Mouse (Mus musculus): ENCODE data around the gene Gstcd. TPM values are rescaled to one million over a fixed set of nuclear protein-coding genes. Genes with fewer than 3 reads are reported as not detected.

Gstcd gene
- polyA plus RNA-seq, 1 experiment from 2014 or later: 12.7 TPM

DNA sequence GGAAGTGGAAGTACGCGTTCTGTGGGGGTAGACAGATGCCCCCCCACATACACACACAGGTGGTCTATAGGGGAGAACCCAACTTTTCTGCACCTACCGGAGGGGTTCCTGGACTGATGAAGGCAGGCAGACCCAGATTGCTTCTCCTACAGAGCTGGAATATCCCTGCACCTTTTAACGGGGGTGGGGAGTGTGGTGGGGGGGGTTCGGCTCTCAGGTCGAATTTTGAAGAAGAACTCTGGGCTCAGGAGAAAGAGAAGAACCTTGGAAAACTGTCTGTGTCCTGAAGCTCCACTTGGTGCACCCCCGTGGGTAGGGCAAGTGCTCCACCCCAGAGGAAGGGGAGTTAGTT lies 141.3 kb downstream of the Gstcd start:
- no peak overlapping the region for H3K27ac ChIP-seq (ENCODE audit: low read depth, low read length)
- DNase-seq (ENCODE audit: low spot score) (no peak), ATAC-seq (ENCODE audit: low FRiP score) (no peak)

DNA sequence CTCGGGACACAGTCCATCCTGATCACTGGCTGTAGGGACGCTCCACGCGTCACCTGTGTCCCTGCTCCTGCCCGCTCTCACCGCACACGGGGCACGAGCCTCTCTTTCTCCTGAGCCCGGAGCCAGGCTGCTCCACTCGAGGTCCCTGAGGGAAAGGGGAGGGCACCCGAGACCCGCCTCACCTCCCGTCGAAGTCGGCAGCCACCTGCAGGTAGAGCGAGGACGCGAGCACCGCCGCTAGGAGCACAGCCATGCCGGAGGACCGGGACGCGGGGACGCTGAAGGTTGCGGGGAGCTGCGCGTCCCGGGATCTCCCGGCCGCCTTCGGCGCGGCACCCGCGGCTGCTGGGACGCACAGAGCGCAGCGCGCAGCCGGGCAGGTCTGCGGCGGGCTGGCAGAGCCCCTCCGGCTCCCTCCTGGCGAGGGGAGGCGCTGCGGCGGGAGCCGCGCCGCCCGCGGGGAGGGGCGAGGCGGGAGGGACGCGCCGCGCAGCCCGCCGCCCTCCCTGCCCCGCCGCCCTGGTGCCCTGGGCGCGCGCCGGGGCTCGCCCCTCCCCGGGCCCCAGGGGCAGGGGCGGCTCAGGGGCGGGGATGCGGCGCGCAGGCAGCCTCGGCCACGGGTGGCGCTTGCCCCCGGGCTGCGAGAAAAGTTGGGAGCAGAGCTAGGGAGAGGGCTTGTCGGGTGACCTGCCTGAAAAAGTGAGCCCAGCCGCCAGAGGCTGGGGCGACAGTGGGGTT lies 141.9 kb downstream of the Gstcd start, which contains the start of gene Npnt:
Npnt (minus strand) TSS at position 501 of the 738 bp plus-strand sequence.
- Histone ChIP-seq H3K9me3 (ENCODE audit: control insufficient read depth, low read length) (no peaks in the 10 kb centered on the region), H3K27ac (ENCODE audit: low read depth, low read length) (no peak within 1 kb of the TSS), H3K4me1 (replicated peaks; ENCODE audit: control insufficient read depth, insufficient read depth, low read length) (no peaks in the 10 kb centered on the region), H3K4me3 (ENCODE audit: low read depth, low read length) (peak within 1 kb of the TSS; percentile 61), H3K27me3 (ENCODE audit: control insufficient read depth, insufficient read depth, low read length) (peaks cover 9% of the 10 kb centered on the region), H3K9ac (ENCODE audit: low read depth, low read length) (peak within 1 kb of the TSS; percentile 32), H3K4me2 (replicated peaks; ENCODE audit: low read depth, low read length) (peak within 1 kb of the TSS; percentile 98), H3K36me3 (ENCODE audit: control insufficient read depth, insufficient read depth, low read length) (no peaks in the 10 kb centered on the region)
- ATAC-seq (ENCODE audit: low FRiP score) (peak; percentile 86), DNase-seq (ENCODE audit: low spot score) (peak; percentile 66)
- under 1% methylated on average over 44 of the region's 82 CpGs for WGBS

More for the DNA sequence above, 141.3 kb downstream of the Gstcd start:
- H3K36me3 ChIP-seq (ENCODE audit: control insufficient read depth, insufficient read depth, low read length): no peaks in the 10 kb centered on the region
- 16% methylated on average over 7 of the region's 7 CpGs for WGBS
- peak overlapping the region; percentile 32; the same call in 1 of the 2 replicates for H3K9ac ChIP-seq (ENCODE audit: low read depth, low read length)
- H3K4me1 ChIP-seq (replicated peaks; ENCODE audit: control insufficient read depth, insufficient read depth, low read length): no peaks in the 10 kb centered on the region
- peak overlapping the region; percentile 61 for H3K4me3 ChIP-seq (ENCODE audit: low read depth, low read length)
- no peaks in the 10 kb centered on the region for H3K9me3 ChIP-seq (ENCODE audit: control insufficient read depth, low read length)
- H3K4me2 ChIP-seq (replicated peaks; ENCODE audit: low read depth, low read length): peak overlapping the region; percentile 98
- H3K27me3 ChIP-seq (ENCODE audit: control insufficient read depth, insufficient read depth, low read length): peaks cover 9% of the 10 kb centered on the region

GRCm38 (mm10) chr3:132949380-132949790 lies 142.4 kb downstream of the Gstcd start:
- Histone ChIP-seq H3K4me1 (replicated peaks; ENCODE audit: control insufficient read depth, insufficient read depth, low read length) (no peaks in the 10 kb centered on the region), H3K4me3 (ENCODE audit: low read depth, low read length) (peak overlapping the region; percentile 61), H3K27ac (ENCODE audit: low read depth, low read length) (no peak overlapping the region), H3K27me3 (ENCODE audit: control insufficient read depth, insufficient read depth, low read length) (peaks cover 9% of the 10 kb centered on the region), H3K9ac (ENCODE audit: low read depth, low read length) (peak overlapping the region; percentile 32), H3K9me3 (ENCODE audit: control insufficient read depth, low read length) (no peaks in the 10 kb centered on the region), H3K4me2 (replicated peaks; ENCODE audit: low read depth, low read length) (peak overlapping the region; percentile 98), H3K36me3 (ENCODE audit: control insufficient read depth, insufficient read depth, low read length) (no peaks in the 10 kb centered on the region)
- WGBS: under 1% methylated on average over 24 of the region's 26 CpGs
- ATAC-seq (ENCODE audit: low FRiP score) (peak; percentile 75), DNase-seq (ENCODE audit: low spot score) (peak; percentile 56)

GRCm38 (mm10) chr3:132948298-132948795 lies 143.5 kb downstream of the Gstcd start:
- Histone ChIP-seq H3K4me1 (replicated peaks; ENCODE audit: control insufficient read depth, insufficient read depth, low read length) (no peaks in the 10 kb centered on the region), H3K9ac (ENCODE audit: low read depth, low read length) (no peak overlapping the region), H3K4me3 (ENCODE audit: low read depth, low read length) (no peak overlapping the region), H3K9me3 (ENCODE audit: control insufficient read depth, low read length) (no peaks in the 10 kb centered on the region), H3K27me3 (ENCODE audit: control insufficient read depth, insufficient read depth, low read length) (peaks cover 9% of the 10 kb centered on the region), H3K36me3 (ENCODE audit: control insufficient read depth, insufficient read depth, low read length) (no peaks in the 10 kb centered on the region), H3K27ac (ENCODE audit: low read depth, low read length) (no peak overlapping the region), H3K4me2 (replicated peaks; ENCODE audit: low read depth, low read length) (no peak overlapping the region)
- no peak for ATAC-seq (ENCODE audit: low FRiP score)
- 26% methylated on average over 7 of the region's 7 CpGs for WGBS
- DNase-seq (ENCODE audit: low spot score): peak; percentile 25

- H3K27ac ChIP-seq (ENCODE audit: low read depth, low read length): no peak overlapping the region
- DNase-seq (ENCODE audit: low spot score) (no peak), ATAC-seq (ENCODE audit: low FRiP score) (no peak)
- 92% methylated on average over 5 of the region's 5 CpGs for WGBS
- no peak overlapping the region for H3K9ac ChIP-seq (ENCODE audit: low read depth, low read length)
- H3K9me3 ChIP-seq (ENCODE audit: control insufficient read depth, low read length): no peaks in the 10 kb centered on the region
- H3K27me3 ChIP-seq (ENCODE audit: control insufficient read depth, insufficient read depth, low read length): peaks cover 9% of the 10 kb centered on the region
- no peaks in the 10 kb centered on the region for H3K4me1 ChIP-seq (replicated peaks; ENCODE audit: control insufficient read depth, insufficient read depth, low read length)
- no peak overlapping the region for H3K4me3 ChIP-seq (ENCODE audit: low read depth, low read length)
- H3K4me2 ChIP-seq (replicated peaks; ENCODE audit: low read depth, low read length): no peak overlapping the region
- no peaks in the 10 kb centered on the region for H3K36me3 ChIP-seq (ENCODE audit: control insufficient read depth, insufficient read depth, low read length)
Measured at GRCm38 (mm10) chr3:132946086-132946485, 145.7 kb downstream of the Gstcd start.

GRCm38 (mm10) chr3:132945669-132946068 lies 146.2 kb downstream of the Gstcd start:
- Histone ChIP-seq H3K27ac (ENCODE audit: low read depth, low read length) (no peak overlapping the region), H3K4me2 (replicated peaks; ENCODE audit: low read depth, low read length) (no peak overlapping the region), H3K9ac (ENCODE audit: low read depth, low read length) (no peak overlapping the region), H3K4me1 (replicated peaks; ENCODE audit: control insufficient read depth, insufficient read depth, low read length) (no peaks in the 10 kb centered on the region), H3K4me3 (ENCODE audit: low read depth, low read length) (no peak overlapping the region), H3K36me3 (ENCODE audit: control insufficient read depth, insufficient read depth, low read length) (no peaks in the 10 kb centered on the region), H3K27me3 (ENCODE audit: control insufficient read depth, insufficient read depth, low read length) (peaks cover 8% of the 10 kb centered on the region), H3K9me3 (ENCODE audit: control insufficient read depth, low read length) (no peaks in the 10 kb centered on the region)
- WGBS: 92% methylated on average over 7 of the region's 7 CpGs
- DNase-seq (ENCODE audit: low spot score): no peak
- ATAC-seq (ENCODE audit: low FRiP score): no peak

DNA sequence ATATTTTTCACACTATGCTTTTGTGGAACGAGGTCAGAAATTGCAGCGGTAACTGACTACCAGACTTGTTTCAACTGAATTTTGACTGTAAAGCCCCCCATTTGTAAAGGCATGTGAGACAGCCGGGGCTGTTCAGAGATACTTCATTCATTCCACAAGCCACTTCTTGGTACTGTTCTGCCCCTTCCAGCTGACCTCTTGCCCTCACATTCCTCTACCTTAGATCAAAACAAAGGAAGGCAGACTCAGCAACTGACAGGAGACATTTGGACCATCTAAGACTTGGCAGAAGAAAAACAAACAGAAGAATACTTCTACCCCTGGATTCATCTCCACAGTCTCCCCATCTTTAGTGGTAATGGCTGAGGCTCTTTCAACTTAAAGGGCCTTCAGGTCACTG lies 147.2 kb downstream of the Gstcd start:
- Histone ChIP-seq H3K9me3 (ENCODE audit: control insufficient read depth, low read length) (no peaks in the 10 kb centered on the region), H3K27me3 (ENCODE audit: control insufficient read depth, insufficient read depth, low read length) (peaks cover 6% of the 10 kb centered on the region; the same call in 1 of the 2 replicates), H3K27ac (ENCODE audit: low read depth, low read length) (no peak overlapping the region), H3K4me3 (ENCODE audit: low read depth, low read length) (no peak overlapping the region), H3K9ac (ENCODE audit: low read depth, low read length) (no peak overlapping the region), H3K4me2 (replicated peaks; ENCODE audit: low read depth, low read length) (no peak overlapping the region), H3K4me1 (replicated peaks; ENCODE audit: control insufficient read depth, insufficient read depth, low read length) (no peaks in the 10 kb centered on the region), H3K36me3 (ENCODE audit: control insufficient read depth, insufficient read depth, low read length) (no peaks in the 10 kb centered on the region)
- 36% methylated on average over 3 of the region's 3 CpGs for WGBS
- ATAC-seq (ENCODE audit: low FRiP score) (no peak), DNase-seq (ENCODE audit: low spot score) (no peak)

- H3K27ac ChIP-seq (ENCODE audit: low read depth, low read length): no peak overlapping the region
- no peaks in the 10 kb centered on the region for H3K36me3 ChIP-seq (ENCODE audit: control insufficient read depth, insufficient read depth, low read length)
- DNase-seq (ENCODE audit: low spot score) (peak; percentile 15), ATAC-seq (ENCODE audit: low FRiP score) (no peak)
- H3K4me2 ChIP-seq (replicated peaks; ENCODE audit: low read depth, low read length): no peak overlapping the region
- peaks cover 6% of the 10 kb centered on the region; the same call in 1 of the 2 replicates for H3K27me3 ChIP-seq (ENCODE audit: control insufficient read depth, insufficient read depth, low read length)
- H3K9ac ChIP-seq (ENCODE audit: low read depth, low read length): no peak overlapping the region
- H3K9me3 ChIP-seq (ENCODE audit: control insufficient read depth, low read length): no peaks in the 10 kb centered on the region
- 53% methylated on average over 7 of the region's 7 CpGs for WGBS
- H3K4me1 ChIP-seq (replicated peaks; ENCODE audit: control insufficient read depth, insufficient read depth, low read length): no peaks in the 10 kb centered on the region
- H3K4me3 ChIP-seq (ENCODE audit: low read depth, low read length): no peak overlapping the region
Measured at GRCm38 (mm10) chr3:132944193-132944592, 147.6 kb downstream of the Gstcd start.

- Histone ChIP-seq H3K4me1 (replicated peaks; ENCODE audit: control insufficient read depth, insufficient read depth, low read length) (no peaks in the 10 kb centered on the region), H3K36me3 (ENCODE audit: control insufficient read depth, insufficient read depth, low read length) (no peaks in the 10 kb centered on the region), H3K27ac (ENCODE audit: low read depth, low read length) (no peak overlapping the region), H3K9ac (ENCODE audit: low read depth, low read length) (no peak overlapping the region), H3K4me2 (replicated peaks; ENCODE audit: low read depth, low read length) (no peak overlapping the region), H3K4me3 (ENCODE audit: low read depth, low read length) (no peak overlapping the region), H3K9me3 (ENCODE audit: control insufficient read depth, low read length) (no peaks in the 10 kb centered on the region), H3K27me3 (ENCODE audit: control insufficient read depth, insufficient read depth, low read length) (no peaks in the 10 kb centered on the region)
- WGBS: 91% methylated on average over 6 of the region's 6 CpGs
- ATAC-seq (ENCODE audit: low FRiP score): no peak
- DNase-seq (ENCODE audit: low spot score): no peak
Measured at GRCm38 (mm10) chr3:132942778-132943177, 149.1 kb downstream of the Gstcd start.
